Mouse (Mus musculus) intestine, postnatal 0 days (tissue): ENCODE data around the gene Zfp933. TPM values are rescaled to one million over a fixed set of nuclear protein-coding genes. Genes with fewer than 3 reads are reported as not detected.
A peak's percentile ranks its signal among the peaks of the same experiment; 100 is the strongest.
"Not testable (repeated sequence)": the region's sequence is repeated elsewhere in the genome, so short reads cannot be mapped to it uniquely, and the experiment has no call there.

ENCODE experiments used
- ATAC-seq: fragments of 200-750 bp; cut with Nextera tagmentation; 2 replicates; pipeline ENCODE4 v1.8.0; 2017; ENCODE audit warnings: mild to moderate bottlenecking, moderate TSS enrichment, moderate library complexity
- H3K27ac ChIP-seq: fragments of 300-500 bp; sonication (generic); 2 replicates; pipeline ENCODE4 v1.5.1; 2014; ENCODE audit warnings: mild to moderate bottlenecking, low read depth, low read length, moderate library complexity
- H3K27me3 ChIP-seq: fragments of 300-500 bp; sonication (generic); replicated peaks from 2 replicates; pipeline ENCODE4 v1.6.1; 2014; ENCODE audit warnings: low read length, mixed read lengths; ENCODE audit not compliant: control insufficient read depth, insufficient read depth
- H3K36me3 ChIP-seq: fragments of 300-500 bp; sonication (generic); 2 replicates; pipeline ENCODE4 v1.6.1; 2014; ENCODE audit warnings: mild to moderate bottlenecking, moderate library complexity; ENCODE audit not compliant: control insufficient read depth, insufficient read depth
- H3K4me1 ChIP-seq: fragments of 300-500 bp; sonication (generic); replicated peaks from 2 replicates; pipeline ENCODE4 v1.6.1; 2014; ENCODE audit warnings: antibody characterized with exemption, low read length, mixed read lengths; ENCODE audit not compliant: control insufficient read depth, insufficient read depth
- H3K4me2 ChIP-seq: fragments of 300-500 bp; sonication (generic); replicated peaks from 2 replicates; pipeline ENCODE4 v1.6.1; 2014; ENCODE audit warnings: low read depth, mild to moderate bottlenecking, moderate library complexity
- H3K4me3 ChIP-seq: fragments of 300-500 bp; sonication (generic); 2 replicates; pipeline ENCODE4 v1.5.1; 2014; ENCODE audit warnings: low read depth, low read length
- H3K9ac ChIP-seq: fragments of 300-500 bp; sonication (generic); 2 replicates; pipeline ENCODE4 v1.6.1; 2014; ENCODE audit warnings: mild to moderate bottlenecking, low read depth, low read length
- H3K9me3 ChIP-seq: fragments of 300-500 bp; sonication (generic); 2 replicates; pipeline ENCODE4 v1.6.1; 2016; ENCODE audit warnings: mixed run types; ENCODE audit not compliant: control insufficient read depth
- CTCF ChIP-seq: sonication (generic); IDR thresholded peaks from 2 replicates; pipeline ENCODE4 v1.5.1; 2016; ENCODE audit warnings: low read depth, mild to moderate bottlenecking, control low read depth, antibody characterized with exemption, moderate library complexity
- WGBS: fragments of 180-500 bp; shearing (Covaris S2); extraction: QIAGEN DNeasy Blood & Tissue Kit; methylation state at CpG from one replicate; pipeline ENCODE4 v1.1.7; 2014; 5-methylcytosine and 5-hydroxymethylcytosine counted together
- polyA plus RNA-seq: library from polyadenylated mRNA; unstranded; fragments of >200 nt; fragmentation: Nextera tagmentation; extraction: Ambion mirVana; gene quantifications from 2 replicates; pipeline ENCODE4 v1.2.1, GENCODE M21; 2015

Zfp933 gene
- polyA plus RNA-seq, 1 experiment from 2014 or later = 3.4 TPM

DNA sequence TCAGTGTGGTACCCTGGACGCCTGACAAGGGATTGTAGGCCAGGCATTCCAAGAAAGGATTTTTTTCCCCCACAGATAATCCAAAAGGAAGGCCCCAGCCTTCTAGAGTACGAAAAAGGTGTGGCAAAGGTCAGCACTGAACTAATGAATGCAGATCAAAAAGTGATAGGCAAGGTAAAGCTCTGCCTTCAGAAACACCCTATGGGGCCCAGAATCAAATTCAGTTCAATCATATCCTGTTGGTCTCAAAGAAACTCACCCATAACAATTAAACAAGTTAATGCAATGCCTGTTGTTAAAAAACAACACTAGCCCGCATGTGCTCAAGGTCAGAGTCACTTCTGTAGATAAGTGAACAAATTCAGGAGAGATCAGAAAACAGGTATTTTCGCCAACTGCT is 23.8 kb downstream of the Zfp933 start:
- Histone ChIP-seq H3K9ac (no peak overlapping the region), H3K4me3 (no peak overlapping the region), H3K27me3 (no peaks in the 10 kb centered on the region), H3K27ac (no peak overlapping the region), H3K36me3 (peaks cover 41% of the 10 kb centered on the region), H3K4me2 (no peak overlapping the region), H3K9me3 (peaks cover 51% of the 10 kb centered on the region), H3K4me1 (no peaks in the 10 kb centered on the region)
- 91% methylated on average over 4 of the region's 4 CpGs for WGBS
- ATAC-seq = no peak
- no peak for TF ChIP-seq CTCF

DNA sequence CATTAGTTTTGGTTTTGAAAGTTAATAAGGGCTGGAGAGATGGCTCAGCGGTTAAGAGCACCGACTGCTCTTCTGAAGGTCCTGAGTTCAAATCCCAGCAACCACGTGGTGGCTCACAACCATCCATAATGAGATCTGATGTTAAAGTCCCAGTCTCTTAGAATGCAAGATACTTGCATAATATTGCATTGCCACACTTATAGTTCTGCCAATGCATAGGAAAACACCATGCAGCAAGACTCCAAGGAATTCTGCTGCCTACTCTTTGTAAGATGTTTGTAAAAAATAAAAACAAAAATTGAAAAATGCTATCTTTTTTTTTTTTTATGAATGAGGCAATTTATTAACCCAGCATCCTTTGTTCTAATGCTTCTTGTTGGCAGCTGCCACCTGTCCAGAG is 26.8 kb downstream of the Zfp933 start:
- not testable (repeated sequence) for H3K27me3 ChIP-seq, H3K9ac ChIP-seq, H3K4me1 ChIP-seq, H3K27ac ChIP-seq, ATAC-seq, H3K4me3 ChIP-seq, H3K4me2 ChIP-seq
- WGBS = 89% methylated on average over 3 of the region's 3 CpGs
- Histone ChIP-seq H3K9me3 (peaks cover 36% of the 10 kb centered on the region), H3K36me3 (peaks cover 14% of the 10 kb centered on the region)

DNA sequence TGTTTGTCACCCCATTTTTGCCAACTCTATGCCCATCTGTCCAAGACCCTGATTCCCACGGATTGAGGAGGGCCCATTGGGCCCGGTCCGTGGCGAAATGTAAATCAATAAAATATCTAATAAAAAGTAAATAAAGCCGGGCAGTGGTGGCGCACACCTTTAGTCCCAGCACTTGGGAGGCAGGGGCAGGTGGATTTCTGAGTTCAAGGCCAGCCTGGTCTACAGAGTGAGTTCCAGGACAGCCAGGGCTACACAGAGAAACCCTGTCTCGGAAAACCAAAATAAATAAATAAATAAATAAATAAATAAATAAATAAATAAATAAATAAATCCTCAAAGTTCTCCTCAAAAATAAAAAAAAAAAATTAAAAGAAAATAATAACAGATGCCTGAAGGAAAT is 28.5 kb downstream of the Zfp933 start:
- H3K9me3 ChIP-seq = peaks cover 24% of the 10 kb centered on the region
- not testable (repeated sequence) for H3K27me3 ChIP-seq, H3K9ac ChIP-seq, ATAC-seq, H3K4me2 ChIP-seq, H3K27ac ChIP-seq, H3K4me1 ChIP-seq, H3K4me3 ChIP-seq, H3K36me3 ChIP-seq
- whole genome bisulfite sequencing = 80% methylated on average over 7 of the region's 7 CpGs

DNA sequence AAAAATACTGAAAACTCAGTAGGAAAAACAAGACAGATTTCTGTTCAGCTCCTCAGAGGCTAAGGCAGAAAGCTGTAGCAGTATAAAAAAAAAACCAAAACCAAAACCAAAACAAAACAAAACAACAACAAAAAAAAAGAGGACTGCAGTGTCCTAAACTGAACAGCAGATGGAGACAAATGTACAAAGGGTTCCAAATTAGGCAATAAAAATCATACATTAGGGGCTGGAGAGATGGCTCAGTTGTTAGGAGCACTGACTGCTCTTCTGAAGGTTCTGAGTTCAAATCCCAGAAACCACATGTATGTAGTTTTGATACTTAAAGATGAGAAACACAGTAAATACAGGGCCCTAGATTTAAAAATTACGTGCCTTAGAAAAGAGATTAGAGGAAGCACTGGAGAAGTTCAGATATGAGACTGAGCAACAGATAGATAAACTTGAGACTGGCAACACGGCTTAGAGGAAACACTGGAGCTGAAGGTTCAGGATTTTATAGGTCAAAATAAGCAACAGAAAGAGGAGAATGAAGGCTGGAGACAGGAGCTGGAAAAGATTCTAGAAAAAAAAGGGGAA is 33.5 kb downstream of the Zfp933 start:
- no peak for ATAC-seq
- no peak overlapping the region for H3K4me2 ChIP-seq
- TF ChIP-seq CTCF = peak; percentile 61
- no peak overlapping the region for H3K27ac ChIP-seq
- no peak overlapping the region for H3K4me3 ChIP-seq
- no peaks in the 10 kb centered on the region for H3K36me3 ChIP-seq
- no peaks in the 10 kb centered on the region for H3K9me3 ChIP-seq
- WGBS = 74% methylated on average over 2 of the region's 2 CpGs
- no peaks in the 10 kb centered on the region for H3K4me1 ChIP-seq
- H3K27me3 ChIP-seq = no peaks in the 10 kb centered on the region
- H3K9ac ChIP-seq = no peak overlapping the region

DNA sequence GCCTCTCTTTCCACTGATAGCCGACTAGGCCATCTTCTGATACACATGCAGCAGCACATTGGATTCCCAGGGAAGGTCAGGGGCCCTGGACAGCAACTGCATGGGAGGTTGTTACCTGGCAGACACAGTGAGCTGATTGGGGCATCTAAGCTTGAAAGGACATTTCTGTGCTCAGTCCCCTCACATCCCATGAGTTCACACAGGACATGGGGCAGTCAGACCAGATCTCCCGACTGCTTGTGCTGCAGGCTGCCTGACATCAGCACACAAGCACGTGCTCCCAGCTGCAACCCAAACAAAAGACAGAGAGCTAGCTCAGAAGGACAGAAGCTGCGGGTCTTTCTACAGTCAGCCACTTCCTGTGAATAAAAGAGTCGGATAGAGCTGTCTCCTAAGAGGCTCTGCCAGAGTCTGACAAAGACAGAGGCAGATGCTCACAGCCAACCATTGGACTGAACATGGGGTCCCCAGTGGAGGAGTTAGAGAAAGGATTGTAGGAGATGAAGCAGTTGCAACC is 34.9 kb downstream of the Zfp933 start:
- no peaks in the 10 kb centered on the region for H3K36me3 ChIP-seq
- H3K4me3 ChIP-seq = no peak overlapping the region
- H3K4me1 ChIP-seq = no peaks in the 10 kb centered on the region
- H3K27me3 ChIP-seq = no peaks in the 10 kb centered on the region
- no peak overlapping the region for H3K4me2 ChIP-seq
- no peak overlapping the region for H3K9ac ChIP-seq
- 39% methylated on average over 5 of the region's 5 CpGs for WGBS
- H3K27ac ChIP-seq = no peak overlapping the region
- TF ChIP-seq CTCF = no peak
- H3K9me3 ChIP-seq = no peaks in the 10 kb centered on the region
- ATAC-seq = no peak

DNA sequence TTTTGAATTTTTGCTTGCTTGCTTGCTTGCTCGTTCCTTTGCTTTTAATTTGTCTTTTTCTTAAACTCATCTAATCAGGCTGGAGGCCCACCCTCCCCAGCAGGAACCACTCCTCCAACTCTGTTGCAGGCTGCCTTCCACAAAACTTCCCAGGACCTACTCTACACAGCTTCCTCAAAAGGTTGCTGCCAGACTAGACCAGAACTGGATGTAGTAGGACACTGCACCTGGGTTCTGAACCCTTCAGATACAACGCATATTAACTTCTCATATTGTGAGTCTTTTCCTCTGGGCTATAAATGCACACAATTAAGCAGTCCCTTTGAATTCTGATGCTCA is 38.2 kb downstream of the Zfp933 start:
- peak; percentile 22; the same call in 1 of the 2 replicates for ATAC-seq
- WGBS = 58% methylated on average over 2 of the region's 2 CpGs
- Histone ChIP-seq H3K4me3 (peak overlapping the region; percentile 53), H3K4me2 (peak overlapping the region; percentile 77)
- not testable (repeated sequence) for H3K9me3 ChIP-seq, H3K36me3 ChIP-seq, H3K4me1 ChIP-seq, H3K9ac ChIP-seq, H3K27ac ChIP-seq, H3K27me3 ChIP-seq

DNA sequence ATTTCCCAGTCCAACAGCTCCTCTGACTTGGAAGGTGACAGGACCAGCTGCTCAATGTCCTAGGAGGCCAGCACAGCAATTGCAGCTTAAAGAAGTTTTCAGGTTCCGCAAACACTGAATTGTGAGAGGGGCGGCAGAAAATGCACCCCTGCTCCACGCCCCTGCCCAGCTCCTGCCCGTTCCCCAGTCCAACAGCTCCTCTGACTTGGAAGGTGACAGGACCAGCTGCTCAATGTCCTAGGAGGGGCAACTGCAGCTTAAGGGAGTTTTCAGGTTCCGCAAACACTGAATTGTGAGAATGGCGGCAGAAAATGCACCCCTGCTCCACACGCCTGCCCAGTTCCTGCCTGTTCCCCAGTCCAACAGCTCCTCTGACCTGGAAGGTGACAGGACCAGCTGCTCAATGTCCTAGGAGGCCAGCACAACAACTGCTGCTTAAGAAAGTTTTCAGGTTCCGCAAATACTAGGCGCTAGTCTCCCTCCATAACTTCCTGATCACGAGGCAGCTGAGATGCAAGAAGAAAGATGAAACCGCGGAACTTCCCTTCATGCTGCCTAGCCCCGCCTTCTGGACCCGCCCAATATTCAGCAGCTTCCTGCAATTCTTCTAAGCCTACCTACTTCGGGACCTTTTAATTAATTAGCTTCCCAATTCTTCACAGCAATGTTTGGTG is 38.7 kb downstream of the Zfp933 start, which contains the start of gene Zfp984:
Gene Zfp984 (minus strand): TSS at position 497 of the 674 bp plus-strand sequence.
- WGBS = 10% methylated on average over 15 of the region's 15 CpGs
- peak within 1 kb of the TSS; percentile 80 for H3K27ac ChIP-seq

DNA sequence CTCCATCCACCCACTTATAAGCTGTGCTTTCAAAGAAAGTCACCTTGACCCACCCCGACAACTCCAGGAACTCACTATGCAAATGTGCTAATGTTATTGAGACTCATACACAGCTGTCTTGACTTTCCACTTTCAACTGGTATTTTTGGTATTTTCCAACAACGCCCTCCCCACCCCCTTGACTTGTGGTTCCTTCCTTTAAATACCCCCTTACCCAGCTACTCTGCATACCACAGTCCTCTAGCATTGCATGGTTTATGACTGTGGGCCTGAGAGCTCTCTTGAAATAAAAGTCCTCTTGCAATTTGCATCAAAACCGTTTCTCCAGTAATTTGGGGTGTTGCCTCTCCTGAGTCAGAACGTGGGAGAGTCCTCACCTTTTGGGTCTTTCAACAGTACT is 39.7 kb downstream of the Zfp933 start:
- peaks cover 15% of the 10 kb centered on the region for H3K36me3 ChIP-seq
- H3K4me2 ChIP-seq = peak overlapping the region; percentile 77
- H3K27me3 ChIP-seq, ATAC-seq, H3K9ac ChIP-seq, H3K27ac ChIP-seq, H3K4me1 ChIP-seq, H3K9me3 ChIP-seq: not testable (repeated sequence)
- peak overlapping the region; percentile 53 for H3K4me3 ChIP-seq
- 66% methylated on average over 4 of the region's 4 CpGs for WGBS

More for the DNA sequence above, 38.7 kb downstream of the Zfp933 start, which contains the start of gene Zfp984:
- H3K4me3 ChIP-seq = peak within 1 kb of the TSS; percentile 53
- ATAC-seq = peak; percentile 84
- not testable (repeated sequence) for H3K4me1 ChIP-seq, H3K27me3 ChIP-seq, H3K9me3 ChIP-seq, H3K36me3 ChIP-seq
- H3K9ac ChIP-seq = peak within 1 kb of the TSS; percentile 58
- peak within 1 kb of the TSS; percentile 77 for H3K4me2 ChIP-seq

DNA sequence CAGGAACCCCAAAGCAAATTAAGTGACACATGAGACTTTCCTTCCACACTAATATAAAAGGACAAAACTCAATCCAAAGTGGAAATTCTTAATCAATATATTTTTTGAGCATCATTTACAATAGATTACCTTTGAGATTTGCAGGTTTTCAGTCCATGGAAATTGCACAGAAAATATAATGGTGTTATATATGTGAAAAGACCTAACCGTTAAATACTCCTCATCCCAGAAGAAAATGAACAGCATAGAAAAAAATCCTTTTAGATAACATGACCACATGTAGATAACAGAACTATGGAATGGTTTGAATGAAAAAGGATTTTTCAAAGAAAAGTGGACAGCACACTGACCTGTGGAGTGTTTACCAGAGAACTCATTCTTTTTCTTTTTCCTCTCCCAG is 52.9 kb downstream of the Zfp933 start:
- ATAC-seq, H3K4me3 ChIP-seq, H3K4me2 ChIP-seq, H3K27ac ChIP-seq, H3K4me1 ChIP-seq, H3K27me3 ChIP-seq, H3K9me3 ChIP-seq, H3K9ac ChIP-seq: not testable (repeated sequence)
- peaks cover 17% of the 10 kb centered on the region for H3K36me3 ChIP-seq
- WGBS = 94% methylated on average over 1 of the region's 1 CpGs
